ENCODE assay signal across 16 mouse cellular contexts in genomic region chr3:121185197-121185596, GRCm38 (mm10).
"Had no signal": no experiment of that assay in that cellular context is flagged by ENCODE, and none has a peak within 500 bp of the region (broad histone marks: within the 10 kb centered on the region; RNA-seq: fewer than 3 reads in every experiment).

No protein-coding gene starts in this region.

- H3K9me3 ChIP-seq: intestine, embryonic 15.5 days; limb, embryonic 15.5 days; liver, embryonic 15.5 days; lung, embryonic 15.5 days; neural tube, embryonic 15.5 days; stomach, embryonic 15.5 days had no signal

- H3K36me3 ChIP-seq: intestine, embryonic 15.5 days; limb, embryonic 15.5 days; liver, embryonic 15.5 days; lung, embryonic 15.5 days; midbrain, embryonic 10.5 days; neural tube, embryonic 15.5 days; stomach, embryonic 15.5 days had no signal

- H3K4me3 ChIP-seq: intestine, embryonic 15.5 days; limb, embryonic 15.5 days; liver, embryonic 15.5 days; lung, embryonic 15.5 days; midbrain, embryonic 10.5 days; myocyte; neural tube, embryonic 15.5 days; stomach, embryonic 15.5 days had no signal

- DNase-seq: kidney, adult 18-20 months; kidney, postnatal 36 days; layer of hippocampus, adult 9-11 months; layer of hippocampus, postnatal 36 days; lung, postnatal 14 days; midbrain, embryonic 14.5 days; thymus, adult 2 months; thymus, postnatal 25 days had no signal

- H3K27me3 ChIP-seq: intestine, embryonic 15.5 days; limb, embryonic 15.5 days; liver, embryonic 15.5 days; lung, embryonic 15.5 days; neural tube, embryonic 15.5 days; stomach, embryonic 15.5 days had no signal

- ATAC-seq: intestine, embryonic 15.5 days had no signal

- H3K9ac ChIP-seq: intestine, embryonic 15.5 days; limb, embryonic 15.5 days; liver, embryonic 15.5 days; lung, embryonic 15.5 days; neural tube, embryonic 15.5 days; stomach, embryonic 15.5 days had no signal

- H3K4me2 ChIP-seq: intestine, embryonic 15.5 days; limb, embryonic 15.5 days; liver, embryonic 15.5 days; lung, embryonic 15.5 days; neural tube, embryonic 15.5 days; stomach, embryonic 15.5 days had no signal

- H3K4me1 ChIP-seq: intestine, embryonic 15.5 days; limb, embryonic 15.5 days; midbrain, embryonic 10.5 days; neural tube, embryonic 15.5 days; stomach, embryonic 15.5 days had no signal

- H3K27ac ChIP-seq: intestine, embryonic 15.5 days; limb, embryonic 15.5 days; liver, embryonic 15.5 days; lung, embryonic 15.5 days; midbrain, embryonic 10.5 days; neural tube, embryonic 15.5 days; stomach, embryonic 15.5 days had no signal
